Mouse (Mus musculus) B cell, adult (primary cell): ENCODE data around the gene Mobp. TPM values are rescaled to one million over a fixed set of nuclear protein-coding genes. Genes with fewer than 3 reads are reported as not detected.

Experiments used
- total RNA-seq: library from RNA; stranded (reverse); gene quantifications from 4 replicates; pipeline ENCODE4 v1.2.4, GENCODE M21; 2023; ENCODE audit not compliant: inconsistent age

The Mobp gene
- not detected in 4 replicates for total RNA-seq

GRCm38 (mm10) chr9:120149222-120149828 is at the start of gene Mobp:
Gene Mobp (plus strand): TSS chr9:120149707.

GRCm38 (mm10) chr9:120110211-120111018 is 39.1 kb upstream of the Mobp start, which contains the start of gene Slc25a38:
Gene Slc25a38 (plus strand): TSS chr9:120110374.

GRCm38 (mm10) chr9:120127538-120128251 is 21.8 kb upstream of the Mobp start, which contains the start of gene Rpsa:
Gene Rpsa (plus strand): TSS chr9:120127689.

Other genes with a start within 250 kb of the Mobp start
- gene Gorasp1, start 212.1 kb upstream of the Mobp start, total RNA-seq: 6.8 to 12.8 TPM (median 11.0 TPM) in 4 replicates
- gene Ttc21a, start 212.1 kb upstream of the Mobp start, total RNA-seq: not detected in 4 replicates
- 318 to 341 TPM (median 335 TPM) in 4 replicates for gene Csrnp1, start 165.0 kb upstream of the Mobp start, total RNA-seq
- gene Xirp1, start 126.1 kb upstream of the Mobp start, total RNA-seq: 0.18 TPM in 2 of 4 replicates, not detected in the others
- 0.13 to 0.18 TPM (median 0.15 TPM) in 3 of 4 replicates, not detected in the other for gene Cx3cr1, start 79.8 kb upstream of the Mobp start, total RNA-seq
- not detected in 4 replicates for gene Ccr8, start 57.6 kb upstream of the Mobp start, total RNA-seq
- 32.0 to 35.3 TPM (median 33.4 TPM) in 4 replicates for gene Slc25a38, start 39.3 kb upstream of the Mobp start, total RNA-seq
- gene Rpsa, start 22.0 kb upstream of the Mobp start, total RNA-seq: 2,074 to 2,466 TPM (median 2,211 TPM) in 4 replicates
- gene Myrip, start 151.8 kb downstream of the Mobp start, total RNA-seq: not detected in 4 replicates